Mouse (Mus musculus): ENCODE data around the gene Clic1.

DNA sequence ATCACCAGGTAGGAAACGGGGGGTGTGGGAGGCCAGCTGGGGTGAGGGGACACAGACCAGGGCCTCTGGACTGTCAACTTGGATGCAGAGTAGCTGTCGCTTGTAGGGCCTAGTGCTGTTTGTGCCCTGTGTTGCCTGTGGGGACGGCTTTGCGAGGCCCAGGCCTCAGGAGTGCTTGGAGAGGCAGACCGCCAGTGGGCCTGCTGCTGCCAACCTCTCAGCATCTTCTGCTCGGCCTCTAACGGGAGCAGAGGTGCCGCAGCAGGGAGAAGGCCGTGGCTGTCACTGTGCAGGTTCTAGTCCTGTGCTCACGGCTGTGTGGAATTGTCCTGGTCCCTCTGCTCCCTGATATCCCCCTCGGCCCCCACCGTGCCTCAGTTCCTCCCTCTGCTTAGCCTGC is 46.8 kb downstream of the Clic1 start:
- no peak for TF ChIP-seq GATA1 (IDR thresholded peaks at IDR 0.05; ENCODE audit: low read length)
- no peak for TF ChIP-seq TAL1 (IDR thresholded peaks at IDR 0.05; ENCODE audit: low read length)
